Mouse (Mus musculus) CH12.LX (cell line): Measurements from ENCODE around the gene Gpld1. TPM values are rescaled to one million over a fixed set of nuclear protein-coding genes. Genes with fewer than 3 reads are reported as not detected.
A peak's percentile ranks its signal among the peaks of the same experiment; 100 is the strongest.

Experiments used
- DNase-seq: peaks from one replicate; pipeline ENCODE4 v3.0.0-alpha.2; 2013; ENCODE audit errors: extremely low read depth
- H3K27ac ChIP-seq: 2 replicates; pipeline ENCODE4 v1.5.1; 2012; ENCODE audit warnings: low read depth, mild to moderate bottlenecking, control low read depth, moderate library complexity; ENCODE audit not compliant: insufficient read depth
- H3K27me3 ChIP-seq: replicated peaks from 2 replicates; pipeline ENCODE3; 2012; ENCODE audit warnings: inconsistent platforms
- H3K36me3 ChIP-seq, 2 experiments: replicated peaks in 1 of 2; 2 replicates each; pipeline versions ENCODE3 to v1.6.1; 2012; ENCODE audit warnings: inconsistent platforms in 1 of 2, low read length in 1 of 2, mild to moderate bottlenecking in 1 of 2, mixed read lengths in 1 of 2, moderate library complexity in 1 of 2; ENCODE audit not compliant: control insufficient read depth in 1 of 2, insufficient read depth in 1 of 2
- H3K4me1 ChIP-seq, 2 experiments: 2 replicates each; pipeline ENCODE4 v1.6.1; 2012; ENCODE audit warnings: inconsistent platforms in 1 of 2, moderate library complexity in 1 of 2; ENCODE audit not compliant: insufficient read depth in 2 of 2, control insufficient read depth in 1 of 2
- H3K4me2 ChIP-seq: 2 replicates; pipeline ENCODE4 v1.6.1; 2012; ENCODE audit warnings: low read depth, mild to moderate bottlenecking, control low read depth; ENCODE audit not compliant: poor library complexity, insufficient read depth, severe bottlenecking
- H3K4me3 ChIP-seq, 3 experiments: fragments of 150-350 bp in 1 of 3; sonication (generic) in 1 of 3; replicated peaks in 1 of 3; 2 replicates each; pipeline versions ENCODE3 to v1.5.1; 2011 to 2012; ENCODE audit warnings: low read depth in 2 of 3, low read length in 2 of 3, mild to moderate bottlenecking in 2 of 3, moderate library complexity in 2 of 3, control low read depth in 1 of 3, improper control_type of control experiment in 1 of 3, inconsistent platforms in 1 of 3, mixed read lengths in 1 of 3; ENCODE audit not compliant: poor library complexity in 1 of 3
- H3K79me2 ChIP-seq: replicated peaks from 2 replicates; pipeline ENCODE4 v1.6.1; 2012; ENCODE audit warnings: mild to moderate bottlenecking, moderate library complexity; ENCODE audit not compliant: control insufficient read depth, poor library complexity, insufficient read depth, severe bottlenecking; ENCODE audit errors: extremely low read depth
- H3K9ac ChIP-seq: 2 replicates; pipeline ENCODE4 v1.6.1; 2012; ENCODE audit warnings: low read depth, mild to moderate bottlenecking, control low read depth, moderate library complexity; ENCODE audit not compliant: insufficient read depth
- H3K9me3 ChIP-seq: replicated peaks from 2 replicates; pipeline ENCODE3; 2012; ENCODE audit warnings: low read length, inconsistent platforms, mixed read lengths
- CHD1 ChIP-seq: IDR thresholded peaks from 2 replicates; pipeline ENCODE4 v1.6.1; 2012; ENCODE audit warnings: low read depth, low read length, improper control_type of control experiment, inconsistent platforms
- CTCF ChIP-seq, 2 experiments: IDR thresholded peaks in 1 of 2; conservative IDR thresholded peaks in 1 of 2; 2 replicates each; pipeline ENCODE4 v1.5.1; 2011 to 2012; ENCODE audit warnings: low read depth in 2 of 2, low read length in 2 of 2, improper control_type of control experiment in 1 of 2, inconsistent platforms in 1 of 2, mild to moderate bottlenecking in 1 of 2, moderate library complexity in 1 of 2
- E2F4 ChIP-seq: IDR thresholded peaks from 2 replicates; pipeline ENCODE4 v1.6.1; 2011; ENCODE audit warnings: low read depth, low read length, improper control_type of control experiment; ENCODE audit not compliant: insufficient replicate concordance
- ELF1 ChIP-seq: IDR thresholded peaks from 2 replicates; pipeline ENCODE4 v1.6.1; 2014; ENCODE audit warnings: low read depth, mild to moderate bottlenecking, inconsistent platforms, low read length, improper control_type of control experiment
- EP300 ChIP-seq: IDR thresholded peaks from 2 replicates; pipeline ENCODE4 v1.6.1; 2011; ENCODE audit warnings: low read length, improper control_type of control experiment
- HCFC1 ChIP-seq: IDR thresholded peaks from 2 replicates; pipeline ENCODE4 v1.6.1; 2012; ENCODE audit warnings: low read depth, mild to moderate bottlenecking, inconsistent platforms, low read length, improper control_type of control experiment
- MXI1 ChIP-seq: IDR thresholded peaks from 2 replicates; pipeline ENCODE4 v1.6.1; 2011; ENCODE audit warnings: mild to moderate bottlenecking, low read depth, low read length, improper control_type of control experiment
- MYC ChIP-seq: IDR thresholded peaks from 2 replicates; pipeline ENCODE4 v1.6.1; 2011; ENCODE audit warnings: low read depth, mild to moderate bottlenecking, improper control_type of control experiment, low read length
- POLR2A ChIP-seq: IDR thresholded peaks from 2 replicates; pipeline ENCODE4 v1.6.1; 2011; ENCODE audit warnings: low read depth, mild to moderate bottlenecking, improper control_type of control experiment, low read length
- RAD21 ChIP-seq: IDR thresholded peaks from 2 replicates; pipeline ENCODE4 v1.6.1; 2011; ENCODE audit warnings: low read depth, mild to moderate bottlenecking, low read length, improper control_type of control experiment, moderate library complexity
- RCOR1 ChIP-seq: conservative IDR thresholded peaks from 2 replicates; pipeline ENCODE4 v1.6.1; 2012; ENCODE audit warnings: low read depth, mild to moderate bottlenecking, inconsistent platforms, low read length, improper control_type of control experiment
- SIN3A ChIP-seq: IDR thresholded peaks from 2 replicates; pipeline ENCODE4 v1.6.1; 2012; ENCODE audit warnings: low read length, improper control_type of control experiment, inconsistent platforms
- SMC3 ChIP-seq: IDR thresholded peaks from 2 replicates; pipeline ENCODE4 v1.6.1; 2011; ENCODE audit warnings: low read depth, low read length, improper control_type of control experiment
- TBP ChIP-seq: conservative IDR thresholded peaks from 2 replicates; pipeline ENCODE4 v1.6.1; 2011; ENCODE audit warnings: low read depth, low read length, improper control_type of control experiment
- TCF12 ChIP-seq: IDR thresholded peaks from 2 replicates; pipeline ENCODE4 v1.6.1; 2014; ENCODE audit warnings: low read depth, mild to moderate bottlenecking, inconsistent platforms, low read length, improper control_type of control experiment
- USF2 ChIP-seq: conservative IDR thresholded peaks from 2 replicates; pipeline ENCODE4 v1.6.1; 2011; ENCODE audit warnings: low read depth, low read length, improper control_type of control experiment
- dilution Hi-C: fragments of 300-500 bp; cut with MboI; formaldehyde crosslinking; loops from 2 replicates; pipeline ENCODE4 v1.14.3; 2020; ENCODE audit warnings: low sequenced_read_pairs; ENCODE audit not compliant: extremely low pct_unique_long_range_greater_than_20kb, extremely low pct_ligation_motif_present
- in situ Hi-C: fragments of 300-500 bp; cut with MboI; formaldehyde crosslinking; loops from 3 replicates; pipeline ENCODE4 v1.14.3; 2019; ENCODE audit warnings: low sequenced_read_pairs, low pct_ligation_motif_present, low pct_unique_long_range_greater_than_20kb, mixed read lengths
- polyA plus RNA-seq: library from polyadenylated mRNA; unstranded; fragments of >175 nt; gene quantifications from 2 replicates; pipeline ENCODE4 v1.2.1, GENCODE M21; 2012; ENCODE audit warnings: low read depth; ENCODE audit not compliant: insufficient read length
- total RNA-seq, 2 experiments: library from RNA; depleted of rRNA; stranded (reverse); fragments of 300-350 nt in 1 of 2; fragments of >200 nt in 1 of 2; gene quantifications; 2 replicates each; pipeline ENCODE4 v1.2.3; 2012 to 2014

Gpld1 gene
- total and polyA plus RNA-seq, 3 experiments = 0.23 to 1.4 (median 0.30) TPM

DNA sequence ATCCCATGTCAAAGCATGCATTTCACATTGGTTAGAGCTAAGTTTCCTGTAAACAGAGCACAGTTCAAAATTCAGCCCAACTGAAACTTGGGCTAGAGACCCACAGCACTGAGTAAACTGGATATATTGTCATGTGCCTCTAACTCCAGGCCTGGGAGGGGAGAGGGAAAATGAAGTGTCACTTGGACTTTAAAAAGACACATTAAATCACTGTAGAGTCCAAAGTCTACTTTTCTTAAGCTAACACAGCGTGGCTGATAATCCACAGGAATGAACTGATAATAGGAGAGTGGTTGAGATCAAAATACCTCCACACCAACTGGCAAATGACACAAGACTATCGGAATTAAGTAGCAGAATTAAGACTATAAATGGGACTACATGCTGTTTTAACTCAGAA, 56.6 kb downstream of the Gpld1 start:
- Histone ChIP-seq H3K36me3 (peaks cover 70 to 88% of the 10 kb centered on the region in 2 experiments), H3K27me3 (no peaks in the 10 kb centered on the region), H3K9ac (no peak overlapping the region), H3K4me2 (no peak overlapping the region), H3K9me3 (no peaks in the 10 kb centered on the region), H3K27ac (no peak overlapping the region), H3K4me3 (no peak overlapping the region), H3K4me1 (no peaks in the 10 kb centered on the region), H3K79me2 (no peaks in the 10 kb centered on the region)
- dilution Hi-C loops (no loop called here), in situ Hi-C loops (loop anchor here (25.0 kb wide), 1 partner anchor 512 kb away; no protein-coding TSS in a partner anchor)
- no peak for TF ChIP-seq SIN3A
- no peak for TF ChIP-seq CTCF (conservative IDR thresholded peaks at IDR 0.05 in 1 of 2, IDR thresholded peaks at IDR 0.05 in 1 of 2; ENCODE audit: low read depth in 2 of 2, low read length in 2 of 2)
- TF ChIP-seq ELF1 = no peak
- no peak for TF ChIP-seq POLR2A
- no peak for TF ChIP-seq HCFC1
- no peak for TF ChIP-seq TBP
- no peak for TF ChIP-seq MXI1
- no peak for TF ChIP-seq CHD1
- DNase-seq = no peak

- no peak overlapping the region for H3K4me3 ChIP-seq
- no peak overlapping the region for H3K4me2 ChIP-seq
- H3K4me1 ChIP-seq = no peaks in the 10 kb centered on the region
- dilution Hi-C loops = no loop called here
- in situ Hi-C loops = no loop called here
- H3K36me3 ChIP-seq = peaks cover 47 to 77% of the 10 kb centered on the region in 2 experiments
- no peak overlapping the region for H3K27ac ChIP-seq
- H3K79me2 ChIP-seq = no peaks in the 10 kb centered on the region
- peak; percentile 21 for DNase-seq
- TF ChIP-seq E2F4 = no peak
- TF ChIP-seq CTCF (conservative IDR thresholded peaks at IDR 0.05 in 1 of 2, IDR thresholded peaks at IDR 0.05 in 1 of 2; ENCODE audit: low read depth in 2 of 2, low read length in 2 of 2) = peak in 1 of 2 experiments; percentile 64; a peak in 2 of 4 replicates
- peak; percentile 57 for TF ChIP-seq RAD21
- no peak for TF ChIP-seq RCOR1
- no peak for TF ChIP-seq USF2
- TF ChIP-seq EP300 = no peak
- peak; percentile 19; the same call in 1 of the 2 replicates for TF ChIP-seq SMC3
- no peak for TF ChIP-seq MYC
- H3K9ac ChIP-seq = no peak overlapping the region
- H3K27me3 ChIP-seq = no peaks in the 10 kb centered on the region
- no peaks in the 10 kb centered on the region for H3K9me3 ChIP-seq
Observed at GRCm38 (mm10) chr13:25002965-25003364, 60.0 kb downstream of the Gpld1 start.

GRCm38 (mm10) chr13:25007115-25007514, 64.2 kb downstream of the Gpld1 start:
- H3K27me3 ChIP-seq = no peaks in the 10 kb centered on the region
- H3K4me1 ChIP-seq = no peaks in the 10 kb centered on the region
- H3K36me3 ChIP-seq = peaks cover 15 to 37% of the 10 kb centered on the region in 2 experiments
- H3K4me3 ChIP-seq = no peak overlapping the region
- H3K27ac ChIP-seq = no peak overlapping the region
- TF ChIP-seq TCF12 (no peak), CTCF (conservative IDR thresholded peaks at IDR 0.05 in 1 of 2, IDR thresholded peaks at IDR 0.05 in 1 of 2; ENCODE audit: low read depth in 2 of 2, low read length in 2 of 2) (peak; percentile 13 to 34; a peak in 2 of 4 replicates), POLR2A (no peak)
- dilution Hi-C loops = no loop called here
- no peak overlapping the region for H3K4me2 ChIP-seq
- H3K9ac ChIP-seq = no peak overlapping the region
- no peaks in the 10 kb centered on the region for H3K9me3 ChIP-seq
- no peak for DNase-seq
- H3K79me2 ChIP-seq = no peaks in the 10 kb centered on the region
- in situ Hi-C loops = no loop called here
